Mouse (Mus musculus) embryonic facial prominence, embryonic 14.5 days (tissue): ENCODE results near the gene Trmt61a. TPM values are rescaled to one million over a fixed set of nuclear protein-coding genes. Genes with fewer than 3 reads are reported as not detected.
A peak's percentile ranks its signal among the peaks of the same experiment; 100 is the strongest.
"Not testable (repeated sequence)": the region's sequence is repeated elsewhere in the genome, so short reads cannot be mapped to it uniquely, and the experiment has no call there.

Experiments
- ATAC-seq: fragments of 200-750 bp; cut with Nextera tagmentation; 2 replicates; pipeline ENCODE4 v1.8.0; 2017; ENCODE audit warnings: low read depth, moderate number of reproducible peaks, moderate TSS enrichment
- DNase-seq: peaks from one replicate; pipeline ENCODE4 v3.0.0-alpha.2; 2015; ENCODE audit warnings: low spot score
- H3K27ac ChIP-seq: fragments of 300-500 bp; sonication (generic); replicated peaks from 2 replicates; pipeline ENCODE4 v1.5.1; 2014; ENCODE audit warnings: low read depth, mild to moderate bottlenecking, low read length, moderate library complexity
- H3K27me3 ChIP-seq: fragments of 300-500 bp; sonication (generic); replicated peaks from 2 replicates; pipeline ENCODE4 v1.6.1; 2014; ENCODE audit warnings: low read length; ENCODE audit not compliant: control insufficient read depth, insufficient read depth
- H3K36me3 ChIP-seq: fragments of 300-500 bp; sonication (generic); 2 replicates; pipeline ENCODE4 v1.6.1; 2014; ENCODE audit warnings: low read length, mixed read lengths; ENCODE audit not compliant: control insufficient read depth, insufficient read depth
- H3K4me1 ChIP-seq: fragments of 300-500 bp; sonication (generic); 2 replicates; pipeline ENCODE4 v1.6.1; 2014; ENCODE audit warnings: antibody characterized with exemption, low read length; ENCODE audit not compliant: control insufficient read depth, insufficient read depth
- H3K4me2 ChIP-seq: fragments of 300-500 bp; sonication (generic); 2 replicates; pipeline ENCODE4 v1.6.1; 2014; ENCODE audit warnings: low read depth, mild to moderate bottlenecking, low read length, moderate library complexity, mixed read lengths
- H3K4me3 ChIP-seq: fragments of 300-500 bp; sonication (generic); 2 replicates; pipeline ENCODE4 v1.5.1; 2014; ENCODE audit warnings: low read depth, mild to moderate bottlenecking, low read length
- H3K9ac ChIP-seq: fragments of 300-500 bp; sonication (generic); 2 replicates; pipeline ENCODE4 v1.6.1; 2014; ENCODE audit warnings: low read depth, mild to moderate bottlenecking, low read length, moderate library complexity, mixed read lengths
- H3K9me3 ChIP-seq: fragments of 300-500 bp; sonication (generic); 2 replicates; pipeline ENCODE4 v1.6.1; 2016; ENCODE audit warnings: low read length; ENCODE audit not compliant: control insufficient read depth
- WGBS: fragments of 180-500 bp; shearing (Covaris S2); extraction: QIAGEN DNeasy Blood & Tissue Kit; methylation state at CpG from one replicate; pipeline ENCODE4 v1.1.7; 2014; 5-methylcytosine and 5-hydroxymethylcytosine counted together
- polyA plus RNA-seq: library from polyadenylated mRNA; unstranded; fragments of >200 nt; fragmentation: Nextera tagmentation; extraction: Ambion mirVana; gene quantifications from 2 replicates; pipeline ENCODE4 v1.2.1, GENCODE M21; 2014

Gene Trmt61a
- polyA plus RNA-seq, 1 experiment from 2014 or later, result 5.8 TPM

DNA sequence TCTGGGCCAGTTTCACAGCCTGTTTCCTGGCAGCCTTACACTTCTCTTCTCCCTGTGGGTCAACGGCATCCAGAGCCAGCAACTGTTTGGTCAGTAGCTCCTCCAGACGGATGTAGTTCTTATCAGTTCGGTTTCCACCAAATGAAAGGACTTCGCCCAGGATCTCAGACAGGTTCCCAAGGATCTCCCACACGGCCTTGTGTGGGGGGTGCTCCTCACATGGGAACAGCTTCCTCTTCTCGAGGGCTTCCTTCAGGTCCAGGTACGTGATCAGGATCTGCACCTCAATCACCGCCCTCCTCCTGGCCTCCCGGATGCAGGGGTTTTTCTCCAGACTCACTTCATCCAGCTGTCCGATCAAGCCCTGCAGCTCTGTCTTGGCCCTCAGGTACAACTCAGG is 32.2 kb downstream of the Trmt61a start:
- H3K9me3 ChIP-seq, result no peaks in the 10 kb centered on the region
- no peaks in the 10 kb centered on the region for H3K27me3 ChIP-seq
- DNase-seq (no peak), ATAC-seq (no peak)
- peaks cover 44% of the 10 kb centered on the region for H3K36me3 ChIP-seq
- 96% methylated on average over 10 of the region's 10 CpGs for WGBS
- no peak overlapping the region for H3K9ac ChIP-seq
- H3K4me1 ChIP-seq, result peaks cover 16% of the 10 kb centered on the region
- H3K4me2 ChIP-seq, result no peak overlapping the region
- H3K4me3 ChIP-seq, result no peak overlapping the region
- no peak overlapping the region for H3K27ac ChIP-seq

DNA sequence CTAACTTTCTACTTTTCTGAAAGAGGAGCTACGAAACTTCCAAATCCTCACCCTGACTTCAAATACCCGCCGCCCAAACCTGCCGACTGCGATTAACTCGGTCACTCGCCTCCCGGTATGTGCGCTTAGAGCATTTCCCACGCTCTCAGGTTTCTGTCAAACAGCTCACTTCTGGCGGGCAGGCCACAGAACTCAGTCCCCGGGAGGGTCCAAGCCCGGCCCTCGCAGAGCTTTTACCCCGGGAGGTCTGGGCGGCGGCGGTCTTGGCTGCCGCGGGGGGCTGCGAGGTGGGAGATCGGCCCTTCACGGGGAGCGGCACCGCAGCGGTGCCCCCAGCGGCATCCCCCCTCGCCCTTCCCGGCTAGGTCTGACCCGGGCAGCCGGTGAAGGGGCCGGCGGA is 34.6 kb downstream of the Trmt61a start:
- 2% methylated on average over 22 of the region's 33 CpGs for WGBS
- DNase-seq, result peak; percentile 56

DNA sequence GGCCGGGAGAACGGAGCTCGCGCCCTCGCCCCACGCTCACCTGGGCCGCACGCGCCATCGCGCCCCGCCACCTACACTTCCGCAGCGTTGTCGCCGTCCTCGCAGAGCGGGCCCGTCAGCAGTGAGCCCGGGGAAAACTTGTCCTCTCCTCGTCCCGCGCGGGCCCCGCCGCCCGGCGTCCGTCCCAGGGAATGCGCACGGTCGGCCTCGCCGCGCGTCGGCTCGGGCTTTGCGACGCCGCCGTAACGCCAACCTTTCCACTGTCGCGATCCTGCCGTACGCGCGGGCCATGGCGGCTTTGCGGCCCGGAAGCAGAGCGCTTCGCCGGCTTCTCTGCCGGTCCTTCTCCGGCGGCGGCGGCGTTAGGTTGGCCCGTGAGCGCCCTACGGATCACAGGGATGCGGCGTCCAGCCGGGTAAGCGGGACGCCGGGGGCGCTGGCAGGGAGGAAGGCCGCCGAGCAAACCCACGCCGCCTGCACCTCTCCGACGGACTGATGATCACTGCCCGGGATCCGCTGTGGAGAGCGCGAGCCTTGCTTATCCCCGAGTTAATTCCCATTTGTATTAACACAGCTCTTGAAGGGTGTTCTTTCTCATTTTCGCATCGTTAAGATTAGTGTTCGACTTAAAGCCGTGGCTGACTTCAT is 35.2 kb downstream of the Trmt61a start, which contains the start of the genes Bag5 and Apopt1:
TSS of gene Bag5 (minus strand) at position 254 of the 648 bp plus-strand sequence.
TSS of gene Apopt1 (plus strand) at position 258 of the 648 bp plus-strand sequence.
- peaks cover 37% of the 10 kb centered on the region for H3K36me3 ChIP-seq
- DNase-seq (peak; percentile 96), ATAC-seq (peak; percentile 96)
- H3K27ac ChIP-seq, result peak within 1 kb of the TSS; percentile 65
- peaks cover 12% of the 10 kb centered on the region for H3K4me1 ChIP-seq
- no peaks in the 10 kb centered on the region for H3K9me3 ChIP-seq
- H3K27me3 ChIP-seq, result no peaks in the 10 kb centered on the region
- peak within 1 kb of the TSS; percentile 71 for H3K4me3 ChIP-seq
- peak within 1 kb of the TSS; percentile 78 for H3K4me2 ChIP-seq
- peak within 1 kb of the TSS; percentile 90 for H3K9ac ChIP-seq
- WGBS, result under 1% methylated on average over 51 of the region's 86 CpGs

More for the DNA sequence above, 34.6 kb downstream of the Trmt61a start:
- H3K36me3 ChIP-seq, result peaks cover 44% of the 10 kb centered on the region
- peak; percentile 42 for ATAC-seq
- peak overlapping the region; percentile 78 for H3K4me2 ChIP-seq
- H3K9ac ChIP-seq, result peak overlapping the region; percentile 90
- H3K4me1 ChIP-seq, result peaks cover 12% of the 10 kb centered on the region
- H3K4me3 ChIP-seq, result peak overlapping the region; percentile 71
- no peaks in the 10 kb centered on the region for H3K9me3 ChIP-seq
- H3K27ac ChIP-seq, result peak overlapping the region; percentile 65
- no peaks in the 10 kb centered on the region for H3K27me3 ChIP-seq

DNA sequence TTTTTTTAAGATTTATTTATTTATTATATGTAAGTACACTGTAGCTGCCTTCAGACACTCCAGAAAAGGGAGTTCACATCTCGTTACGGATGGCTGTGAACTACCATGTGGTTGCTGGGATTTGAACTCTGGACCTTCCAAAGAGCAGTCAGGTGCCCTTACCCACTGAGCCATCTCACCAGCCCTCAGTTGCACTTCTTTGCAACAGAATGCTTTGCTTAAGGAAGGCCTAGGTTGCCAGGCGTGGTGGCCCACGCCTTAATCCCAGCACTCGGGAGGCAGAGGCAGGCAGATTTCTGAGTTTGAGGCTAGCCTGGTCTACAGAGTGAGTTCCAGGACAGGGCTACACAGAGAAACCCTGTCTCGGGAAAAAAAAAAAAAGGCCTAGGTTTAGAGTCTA is 36.0 kb downstream of the Trmt61a start:
- DNase-seq, H3K9ac ChIP-seq, ATAC-seq, H3K27me3 ChIP-seq, H3K9me3 ChIP-seq, H3K27ac ChIP-seq: not testable (repeated sequence)
- WGBS, result 79% methylated on average over 6 of the region's 6 CpGs
- Histone ChIP-seq H3K4me1 (peaks cover 12% of the 10 kb centered on the region), H3K36me3 (peaks cover 30% of the 10 kb centered on the region), H3K4me2 (peak overlapping the region; percentile 78), H3K4me3 (peak overlapping the region; percentile 71)

DNA sequence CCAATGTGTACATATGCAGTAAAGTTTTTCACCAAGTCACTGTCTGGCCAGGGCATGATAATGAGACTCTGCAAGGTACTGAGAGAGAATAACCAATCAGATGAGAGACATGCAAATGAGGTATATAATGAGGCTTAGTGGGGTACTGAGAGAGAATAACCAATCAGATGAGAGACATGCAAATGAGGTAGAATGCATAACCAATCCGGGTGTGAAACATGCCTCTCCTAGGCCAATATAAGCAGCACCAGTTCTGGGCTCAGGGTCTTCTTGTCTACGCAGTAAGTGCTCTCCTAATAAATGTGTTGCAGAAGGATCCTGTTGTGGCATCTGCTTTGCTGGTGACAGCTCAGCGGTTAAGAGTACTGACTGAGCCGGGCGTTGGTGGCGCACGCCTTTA is 38.6 kb downstream of the Trmt61a start:
- Histone ChIP-seq H3K4me3 (no peak overlapping the region), H3K4me1 (peaks cover 11% of the 10 kb centered on the region), H3K27me3 (no peaks in the 10 kb centered on the region), H3K4me2 (no peak overlapping the region), H3K36me3 (peaks cover 6% of the 10 kb centered on the region; the same call in 1 of the 2 replicates), H3K27ac (no peak overlapping the region), H3K9me3 (no peaks in the 10 kb centered on the region), H3K9ac (no peak overlapping the region)
- no peak for DNase-seq
- WGBS, result 97% methylated on average over 7 of the region's 7 CpGs
- no peak for ATAC-seq

DNA sequence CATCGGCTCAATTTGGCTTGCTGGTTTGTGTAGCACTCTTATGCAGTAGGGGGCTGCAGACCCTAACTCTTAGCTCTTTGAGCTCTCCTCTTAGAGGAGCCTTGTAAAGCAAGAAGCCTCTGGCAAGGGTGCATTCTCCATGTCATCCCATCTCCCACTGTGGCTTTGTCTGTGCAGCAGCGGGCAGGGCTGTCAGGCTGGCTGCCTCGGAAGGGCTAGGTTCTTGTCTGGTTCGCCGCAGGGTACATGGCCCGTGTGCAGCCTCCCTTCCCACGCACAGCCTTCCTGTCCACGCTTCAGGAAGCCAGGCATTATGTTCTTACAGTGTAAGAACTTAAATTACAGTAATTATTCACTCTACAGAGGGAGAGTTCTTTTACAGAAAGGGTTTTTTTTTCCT is 40.8 kb downstream of the Trmt61a start:
- peak; percentile 59; the same call in 1 of the 2 replicates for ATAC-seq
- Histone ChIP-seq H3K9ac (peak overlapping the region; percentile 35), H3K9me3 (no peaks in the 10 kb centered on the region), H3K36me3 (peaks cover 10% of the 10 kb centered on the region; the same call in 1 of the 2 replicates), H3K4me2 (peak overlapping the region; percentile 25; the same call in 1 of the 2 replicates), H3K4me3 (no peak overlapping the region), H3K27me3 (no peaks in the 10 kb centered on the region), H3K4me1 (peaks cover 6% of the 10 kb centered on the region), H3K27ac (peak overlapping the region; percentile 62)
- WGBS, result 26% methylated on average over 8 of the region's 8 CpGs
- DNase-seq, result peak; percentile 56

DNA sequence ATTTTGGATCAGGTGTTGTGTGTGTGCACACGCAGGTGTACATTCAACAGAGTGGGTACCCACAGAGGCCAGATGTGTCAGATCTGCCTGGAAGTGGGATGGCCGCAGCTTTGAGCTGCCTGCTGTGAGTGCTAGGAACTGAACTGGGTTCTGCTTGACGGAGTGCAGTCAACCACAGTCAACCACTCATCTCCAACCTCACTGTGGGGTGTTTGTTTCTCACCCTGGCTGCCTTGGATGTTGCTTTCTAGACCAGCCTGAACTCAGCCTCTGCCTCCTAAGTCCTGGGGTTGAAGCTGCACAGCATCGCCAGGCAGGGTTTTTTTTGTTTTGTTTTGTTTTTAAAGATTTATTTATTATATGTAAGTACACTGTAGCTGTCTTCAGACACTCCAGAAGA is 42.3 kb downstream of the Trmt61a start:
- H3K4me3 ChIP-seq, result no peak overlapping the region
- H3K27me3 ChIP-seq, result no peaks in the 10 kb centered on the region
- H3K36me3 ChIP-seq, result peaks cover 22% of the 10 kb centered on the region
- no peak overlapping the region for H3K9ac ChIP-seq
- H3K4me2 ChIP-seq, result no peak overlapping the region
- DNase-seq (no peak), ATAC-seq (no peak)
- no peak overlapping the region for H3K27ac ChIP-seq
- H3K4me1 ChIP-seq, result no peaks in the 10 kb centered on the region
- WGBS, result 79% methylated on average over 4 of the region's 4 CpGs
- no peaks in the 10 kb centered on the region for H3K9me3 ChIP-seq

DNA sequence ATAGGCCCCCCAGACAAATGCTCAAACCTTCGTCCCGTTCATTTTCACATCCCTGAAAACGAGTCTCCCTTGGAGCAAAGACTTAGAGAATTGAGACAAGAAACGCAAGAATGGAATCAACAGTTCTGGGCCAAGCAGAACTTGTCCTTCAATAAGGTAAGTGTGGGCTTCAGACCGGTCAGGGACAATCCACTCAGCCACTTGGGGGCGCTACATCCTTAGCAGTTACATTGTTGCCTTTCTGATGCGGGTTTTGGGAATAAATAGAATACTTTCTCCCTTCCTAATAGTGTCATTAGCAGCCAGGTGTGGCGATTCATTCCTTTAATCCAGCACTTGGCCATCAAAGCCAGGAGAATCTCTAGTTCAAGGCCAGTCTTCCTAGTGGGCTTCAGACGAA is 44.7 kb downstream of the Trmt61a start:
- Histone ChIP-seq H3K4me2 (no peak overlapping the region), H3K27me3 (no peaks in the 10 kb centered on the region), H3K36me3 (peaks cover 19% of the 10 kb centered on the region), H3K4me1 (no peaks in the 10 kb centered on the region), H3K4me3 (no peak overlapping the region), H3K9me3 (no peaks in the 10 kb centered on the region), H3K9ac (no peak overlapping the region), H3K27ac (no peak overlapping the region)
- DNase-seq, result no peak
- no peak for ATAC-seq
- 75% methylated on average over 9 of the region's 9 CpGs for WGBS
